Mouse (Mus musculus) limb, embryonic 13.5 days (tissue): ENCODE measurements around the gene Ift81. TPM values are rescaled to one million over a fixed set of nuclear protein-coding genes. Genes with fewer than 3 reads are reported as not detected.

Experiments used
- ATAC-seq: fragments of 200-750 bp; cut with Nextera tagmentation; 2 replicates; pipeline ENCODE4 v1.8.0; 2017; ENCODE audit warnings: low read depth, moderate number of reproducible peaks, moderate TSS enrichment; ENCODE audit not compliant: low FRiP score
- H3K27ac ChIP-seq: fragments of 300-500 bp; sonication (generic); 2 replicates; pipeline ENCODE4 v1.5.1; 2015; ENCODE audit warnings: inconsistent platforms, mild to moderate bottlenecking, moderate library complexity
- H3K27me3 ChIP-seq: fragments of 300-500 bp; sonication (generic); 2 replicates; pipeline ENCODE4 v1.6.1; 2015; ENCODE audit warnings: mild to moderate bottlenecking, inconsistent platforms
- H3K36me3 ChIP-seq: fragments of 300-500 bp; sonication (generic); 2 replicates; pipeline ENCODE4 v1.6.1; 2015; ENCODE audit warnings: inconsistent platforms, mild to moderate bottlenecking, moderate library complexity
- H3K4me1 ChIP-seq: fragments of 300-500 bp; sonication (generic); 2 replicates; pipeline ENCODE4 v1.6.1; 2015; ENCODE audit warnings: inconsistent platforms
- H3K4me2 ChIP-seq: fragments of 300-500 bp; sonication (generic); replicated peaks from 2 replicates; pipeline ENCODE4 v1.6.1; 2015; ENCODE audit warnings: inconsistent platforms, mild to moderate bottlenecking, moderate library complexity
- H3K4me3 ChIP-seq: fragments of 300-500 bp; sonication (generic); 2 replicates; pipeline ENCODE4 v1.5.1; 2015; ENCODE audit warnings: moderate library complexity, mild to moderate bottlenecking, inconsistent platforms
- H3K9ac ChIP-seq: fragments of 300-500 bp; sonication (generic); 2 replicates; pipeline ENCODE4 v1.6.1; 2015; ENCODE audit warnings: mild to moderate bottlenecking, inconsistent platforms
- H3K9me3 ChIP-seq: fragments of 300-500 bp; sonication (generic); 2 replicates; pipeline ENCODE4 v1.6.1; 2016; ENCODE audit warnings: inconsistent platforms
- WGBS: fragments of 180-500 bp; shearing (Covaris S2); methylation state at CpG from one replicate; pipeline ENCODE4 v1.1.7; 2015; 5-methylcytosine and 5-hydroxymethylcytosine counted together
- polyA plus RNA-seq: library from polyadenylated mRNA; unstranded; fragments of >200 nt; fragmentation: Nextera tagmentation; extraction: Ambion mirVana; gene quantifications from 2 replicates; pipeline ENCODE4 v1.2.1, GENCODE M21; 2015

Gene Ift81
- polyA plus RNA-seq, 1 experiment from 2014 or later = 50.7 TPM

- no peaks in the 10 kb centered on the region for H3K36me3 ChIP-seq
- H3K9me3 ChIP-seq = no peaks in the 10 kb centered on the region
- H3K9ac ChIP-seq = no peak overlapping the region
- peaks cover 11% of the 10 kb centered on the region for H3K4me1 ChIP-seq
- WGBS = 90% methylated on average over 5 of the region's 5 CpGs
- no peak overlapping the region for H3K4me3 ChIP-seq
- H3K4me2 ChIP-seq = no peak overlapping the region
- H3K27ac ChIP-seq = no peak overlapping the region; the same call in 1 of the 2 replicates
- ATAC-seq = no peak
- H3K27me3 ChIP-seq = no peaks in the 10 kb centered on the region
These were observed 8.2 kb upstream of the Ift81 start for GRCm38 (mm10) chr5:122622526-122622925.

DNA sequence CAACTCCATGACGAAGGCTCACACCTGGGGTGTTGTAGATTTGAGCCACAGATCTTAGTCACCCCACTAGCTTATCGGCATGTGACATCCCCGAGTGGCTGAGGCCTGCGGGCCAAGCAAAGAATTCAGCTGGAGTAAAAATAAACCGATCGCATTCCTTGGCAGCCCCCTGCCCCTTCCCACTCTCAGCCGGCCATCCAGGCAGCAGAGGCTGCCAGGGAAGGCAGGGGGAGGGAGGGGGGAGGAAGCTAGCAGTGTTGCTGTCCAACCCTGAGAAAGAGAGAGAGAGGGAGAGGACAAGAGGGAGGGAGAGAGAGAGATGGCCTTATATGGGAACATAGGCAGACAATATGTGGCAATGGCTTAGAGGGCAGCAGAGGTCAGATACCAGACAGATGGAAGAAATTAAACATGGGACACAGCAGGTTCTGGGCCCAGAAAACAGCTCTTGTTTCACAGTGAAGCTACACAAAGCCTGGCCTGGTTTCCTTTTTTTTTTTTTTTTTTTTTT is 7.1 kb upstream of the Ift81 start:
- 11% methylated on average over 7 of the region's 7 CpGs for WGBS
- Histone ChIP-seq H3K4me3 (no peak overlapping the region), H3K4me1 (peaks cover 11% of the 10 kb centered on the region), H3K27ac (peak overlapping the region; percentile 69), H3K36me3 (no peaks in the 10 kb centered on the region), H3K4me2 (no peak overlapping the region), H3K9me3 (no peaks in the 10 kb centered on the region), H3K27me3 (no peaks in the 10 kb centered on the region), H3K9ac (peak overlapping the region; percentile 25; the same call in 1 of the 2 replicates)
- ATAC-seq = peak; percentile 87

GRCm38 (mm10) chr5:122619686-122620296 is 5.5 kb upstream of the Ift81 start:
- no peak for ATAC-seq
- H3K27ac ChIP-seq = no peak overlapping the region
- H3K9me3 ChIP-seq = no peaks in the 10 kb centered on the region
- WGBS = 75% methylated on average over 9 of the region's 9 CpGs
- no peak overlapping the region for H3K9ac ChIP-seq
- H3K4me1 ChIP-seq = peaks cover 13% of the 10 kb centered on the region
- no peak overlapping the region for H3K4me2 ChIP-seq
- no peaks in the 10 kb centered on the region for H3K36me3 ChIP-seq
- no peak overlapping the region for H3K4me3 ChIP-seq
- H3K27me3 ChIP-seq = no peaks in the 10 kb centered on the region

- WGBS = 70% methylated on average over 5 of the region's 5 CpGs
- no peak overlapping the region for H3K4me3 ChIP-seq
These were observed 3.4 kb upstream of the Ift81 start for GRCm38 (mm10) chr5:122617718-122618117.

GRCm38 (mm10) chr5:122611651-122612050 is 2.7 kb downstream of the Ift81 start:
- 48% methylated on average over 5 of the region's 5 CpGs for WGBS
- H3K4me3 ChIP-seq = no peak overlapping the region
- H3K9me3 ChIP-seq = no peaks in the 10 kb centered on the region
- ATAC-seq = no peak
- H3K4me1 ChIP-seq = peaks cover 18% of the 10 kb centered on the region
- no peaks in the 10 kb centered on the region for H3K27me3 ChIP-seq
- H3K4me2 ChIP-seq = 0 out of 2 replicates have a peak overlapping the region, but pooled peaks have one; percentile 9
- peak overlapping the region; percentile 58; the same call in 1 of the 2 replicates for H3K27ac ChIP-seq
- no peak overlapping the region for H3K9ac ChIP-seq
- peaks cover 29% of the 10 kb centered on the region for H3K36me3 ChIP-seq

More at GRCm38 (mm10) chr5:122617718-122618117, 3.4 kb upstream of the Ift81 start:
- Histone ChIP-seq H3K27ac (no peak overlapping the region), H3K9me3 (no peaks in the 10 kb centered on the region), H3K4me2 (no peak overlapping the region), H3K36me3 (no peaks in the 10 kb centered on the region), H3K4me1 (peaks cover 20% of the 10 kb centered on the region), H3K9ac (no peak overlapping the region), H3K27me3 (no peaks in the 10 kb centered on the region)
- no peak for ATAC-seq

DNA sequence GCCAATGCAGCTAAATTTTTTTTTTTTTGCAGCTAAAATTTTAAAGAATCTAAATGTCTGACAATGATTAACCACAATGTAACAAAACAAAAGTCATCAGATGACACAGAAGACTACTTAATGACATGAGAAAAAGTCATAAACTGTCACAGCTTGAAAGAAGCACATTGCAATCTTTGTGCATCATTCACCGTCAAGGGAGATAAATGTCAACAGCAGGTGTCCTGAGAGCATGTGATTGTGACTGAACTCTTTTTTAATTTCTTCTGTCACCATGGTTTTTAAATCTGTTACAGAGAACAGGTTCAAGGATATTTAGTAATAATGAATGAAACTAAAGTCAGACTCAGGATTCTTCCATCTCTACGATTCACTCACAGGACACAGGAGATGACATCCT is 9.4 kb downstream of the Ift81 start:
- Histone ChIP-seq H3K4me3 (no peak overlapping the region), H3K9ac (no peak overlapping the region), H3K27me3 (no peaks in the 10 kb centered on the region), H3K27ac (no peak overlapping the region), H3K9me3 (no peaks in the 10 kb centered on the region), H3K4me1 (0 out of 2 replicates have a peak, but pooled peaks cover 5% of the 10 kb centered on the region), H3K4me2 (no peak overlapping the region), H3K36me3 (peaks cover 72% of the 10 kb centered on the region)
- WGBS = 85% methylated on average over 2 of the region's 2 CpGs
- no peak for ATAC-seq

- no peak overlapping the region for H3K9ac ChIP-seq
- ATAC-seq = no peak
- 0 out of 2 replicates have a peak, but pooled peaks cover 5% of the 10 kb centered on the region for H3K4me1 ChIP-seq
- H3K4me3 ChIP-seq = no peak overlapping the region
- peaks cover 74% of the 10 kb centered on the region for H3K36me3 ChIP-seq
- no peaks in the 10 kb centered on the region for H3K9me3 ChIP-seq
- H3K4me2 ChIP-seq = no peak overlapping the region
- no peak overlapping the region for H3K27ac ChIP-seq
- no peaks in the 10 kb centered on the region for H3K27me3 ChIP-seq
- 81% methylated on average over 11 of the region's 11 CpGs for whole genome bisulfite sequencing
These were observed 12.1 kb downstream of the Ift81 start for GRCm38 (mm10) chr5:122602233-122602632.

DNA sequence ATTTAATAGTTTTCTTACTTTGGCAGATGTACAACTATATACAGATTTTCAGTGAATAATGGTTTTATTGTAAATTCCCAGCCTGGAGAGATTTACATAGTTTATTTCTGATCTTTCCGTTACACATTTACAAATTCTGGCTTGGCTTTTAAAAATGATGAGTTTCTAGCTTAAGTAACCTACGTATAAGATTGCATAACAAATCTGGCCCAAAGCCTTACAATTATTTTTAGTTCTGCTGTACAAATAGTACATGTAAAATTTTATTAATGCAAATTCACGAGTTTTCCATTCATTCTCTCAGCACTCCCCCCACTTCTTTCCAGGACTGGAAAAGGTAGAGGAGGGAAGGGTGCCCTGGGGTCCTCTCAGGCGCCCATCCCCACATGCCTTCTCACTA is 18.8 kb downstream of the Ift81 start:
- H3K4me3 ChIP-seq = no peak overlapping the region
- ATAC-seq = no peak
- H3K9ac ChIP-seq = no peak overlapping the region
- WGBS = 78% methylated on average over 4 of the region's 4 CpGs
- no peak overlapping the region for H3K27ac ChIP-seq
- H3K4me2 ChIP-seq = no peak overlapping the region
- no peaks in the 10 kb centered on the region for H3K4me1 ChIP-seq
- H3K36me3 ChIP-seq = peaks cover 65% of the 10 kb centered on the region
- H3K9me3 ChIP-seq = no peaks in the 10 kb centered on the region
- no peaks in the 10 kb centered on the region for H3K27me3 ChIP-seq

DNA sequence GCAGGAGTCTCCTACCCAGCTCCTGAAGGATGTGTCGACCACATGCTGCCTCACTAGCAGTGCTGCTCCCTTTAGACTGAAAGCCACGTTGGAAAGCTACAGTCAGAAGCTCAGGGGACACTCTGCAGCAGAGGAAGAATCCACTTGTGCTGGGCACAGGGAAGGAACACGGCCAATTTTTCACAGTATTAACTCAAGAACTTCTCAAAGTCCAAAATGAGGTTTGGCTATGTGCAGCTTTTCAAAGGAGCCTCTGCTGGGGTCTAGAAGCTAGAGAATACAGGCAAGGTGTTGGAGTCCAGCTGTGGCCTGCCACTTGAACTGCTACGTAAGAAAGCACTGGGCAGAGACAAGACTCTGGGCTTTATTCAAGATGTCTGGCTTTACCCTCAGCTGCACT is 24.4 kb downstream of the Ift81 start:
- Histone ChIP-seq H3K36me3 (peaks cover 37% of the 10 kb centered on the region), H3K9ac (no peak overlapping the region), H3K4me1 (no peaks in the 10 kb centered on the region), H3K27me3 (no peaks in the 10 kb centered on the region), H3K4me3 (no peak overlapping the region), H3K27ac (no peak overlapping the region), H3K9me3 (no peaks in the 10 kb centered on the region), H3K4me2 (no peak overlapping the region)
- 81% methylated on average over 4 of the region's 4 CpGs for WGBS
- ATAC-seq = no peak

DNA sequence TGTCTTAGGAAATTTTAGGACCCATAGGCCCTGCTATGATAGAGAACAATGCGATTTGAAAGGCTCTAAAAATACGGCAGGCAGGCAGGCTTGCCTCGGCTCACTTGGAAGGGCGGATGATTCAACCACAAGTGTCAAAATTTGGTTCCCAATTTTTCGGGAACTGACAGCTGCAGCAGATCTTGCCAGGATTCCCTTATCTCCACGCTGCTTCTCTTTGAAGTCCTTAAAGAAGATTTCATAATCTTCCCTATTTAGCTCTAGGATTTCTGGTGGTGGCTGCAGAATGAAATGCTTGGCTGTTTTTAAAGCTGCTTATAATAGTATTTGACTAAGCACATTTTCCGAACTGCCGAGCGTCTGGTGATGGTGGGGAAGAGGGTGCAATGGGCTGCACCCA is 28.8 kb downstream of the Ift81 start:
- 84% methylated on average over 9 of the region's 9 CpGs for WGBS
- no peak for ATAC-seq
- H3K4me1 ChIP-seq = peaks cover 4% of the 10 kb centered on the region; the same call in 1 of the 2 replicates
- no peaks in the 10 kb centered on the region for H3K27me3 ChIP-seq
- peaks cover 22% of the 10 kb centered on the region for H3K36me3 ChIP-seq
- no peak overlapping the region for H3K4me3 ChIP-seq
- no peak overlapping the region for H3K4me2 ChIP-seq
- no peak overlapping the region for H3K9ac ChIP-seq
- no peak overlapping the region for H3K27ac ChIP-seq
- H3K9me3 ChIP-seq = peaks cover 5% of the 10 kb centered on the region

DNA sequence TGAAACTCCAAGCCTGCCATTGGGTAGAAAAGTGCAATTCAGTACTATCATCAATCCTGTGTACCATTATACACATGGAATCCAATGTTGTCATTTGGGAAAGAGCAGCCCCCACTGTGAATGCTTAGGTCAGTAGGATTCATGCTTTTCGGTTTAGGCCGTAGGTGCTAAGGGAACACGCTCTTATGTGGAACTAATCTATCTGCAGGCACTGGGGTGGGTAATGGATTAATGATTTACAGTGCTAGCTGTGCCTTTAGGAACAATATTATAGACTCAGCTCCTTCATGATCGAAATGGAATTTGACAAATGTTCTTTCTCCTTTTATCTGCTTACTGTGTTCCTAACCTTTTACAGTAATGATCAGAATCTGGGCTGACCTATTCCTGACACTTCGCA is 30.2 kb downstream of the Ift81 start:
- WGBS = 89% methylated on average over 5 of the region's 5 CpGs
- H3K36me3 ChIP-seq = peaks cover 26% of the 10 kb centered on the region
- ATAC-seq = no peak

GRCm38 (mm10) chr5:122576683-122577329 is 37.5 kb downstream of the Ift81 start:
- 66% methylated on average over 7 of the region's 7 CpGs for WGBS
- Histone ChIP-seq H3K9me3 (peaks cover 9% of the 10 kb centered on the region), H3K27ac (no peak overlapping the region), H3K36me3 (peaks cover 39% of the 10 kb centered on the region), H3K27me3 (no peaks in the 10 kb centered on the region), H3K4me1 (no peaks in the 10 kb centered on the region), H3K9ac (no peak overlapping the region), H3K4me3 (no peak overlapping the region), H3K4me2 (no peak overlapping the region)
- no peak for ATAC-seq

More for the DNA sequence above, 30.2 kb downstream of the Ift81 start:
- Histone ChIP-seq H3K4me2 (no peak overlapping the region), H3K27me3 (no peaks in the 10 kb centered on the region), H3K27ac (no peak overlapping the region), H3K4me3 (no peak overlapping the region), H3K4me1 (peaks cover 4% of the 10 kb centered on the region; the same call in 1 of the 2 replicates), H3K9ac (no peak overlapping the region), H3K9me3 (peaks cover 9% of the 10 kb centered on the region)
